Mouse (Mus musculus): Measurements from ENCODE around the gene Adamts2.
A peak's percentile ranks its signal among the peaks of the same experiment; 100 is the strongest.

Adamts2 gene

DNA sequence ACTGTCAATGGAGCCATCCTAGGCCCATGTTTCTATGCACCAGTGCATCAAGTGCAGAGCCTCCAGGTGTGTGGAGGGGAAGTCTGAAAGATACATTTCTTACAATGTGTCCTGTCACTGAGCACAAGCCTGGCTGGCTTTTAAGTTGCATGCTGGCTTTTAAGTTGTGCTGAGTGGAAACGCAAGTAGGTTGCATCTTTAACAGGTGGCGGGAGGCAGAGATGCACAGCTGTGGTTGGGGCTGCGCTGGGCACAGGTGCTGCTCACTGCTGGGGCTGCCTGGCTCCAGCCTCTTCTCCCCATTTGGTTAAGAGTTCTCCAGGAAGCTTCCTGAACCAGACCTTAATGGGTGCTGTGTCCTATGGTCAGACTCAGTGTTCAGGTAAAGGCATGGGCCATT is 21.9 kb downstream of the Adamts2 start:
- no peak for DNase-seq (ENCODE audit: inconsistent ontology term)

DNA sequence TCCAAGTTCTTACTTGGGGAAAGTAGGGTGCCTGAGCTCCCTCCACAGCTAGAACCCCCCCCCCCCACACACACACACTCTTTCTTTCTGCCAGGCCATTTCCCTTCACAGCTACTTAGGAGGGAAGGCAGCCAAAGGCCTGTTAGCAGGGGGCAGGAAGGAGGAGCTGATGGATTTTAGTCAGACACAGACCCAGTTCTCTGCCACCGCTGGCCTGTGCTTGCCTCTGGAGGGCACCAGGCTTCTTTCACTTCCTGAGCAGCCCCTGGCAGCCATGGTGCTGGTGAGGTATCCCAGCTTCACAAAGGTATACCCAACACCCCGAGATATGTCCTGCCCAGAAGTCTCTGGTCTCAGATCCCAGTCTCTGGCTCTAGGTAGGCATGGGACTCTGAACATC is 22.4 kb downstream of the Adamts2 start:
- peak; percentile 43 for DNase-seq (ENCODE audit: inconsistent ontology term)

DNA sequence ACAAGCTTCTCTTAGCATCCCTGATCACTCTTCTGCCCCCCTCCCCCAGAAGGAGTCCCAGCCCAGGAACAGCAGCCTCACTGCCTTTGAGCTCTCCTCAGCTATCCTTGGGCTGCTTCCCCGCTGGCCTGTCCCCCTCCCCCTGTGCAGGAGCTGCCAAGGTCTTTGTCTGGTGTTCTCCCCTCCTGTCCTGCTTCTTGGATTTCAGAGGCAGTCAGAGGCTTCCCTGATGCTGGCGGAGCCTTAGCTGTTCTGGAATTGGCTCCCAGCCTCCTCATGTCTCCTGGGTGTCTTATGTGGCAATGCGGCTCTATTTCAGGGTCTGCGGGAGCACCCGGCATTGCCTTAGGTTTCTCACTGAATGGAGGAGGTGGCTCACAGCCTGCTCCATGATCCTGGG is 22.8 kb downstream of the Adamts2 start:
- DNase-seq (ENCODE audit: inconsistent ontology term): peak; percentile 14

DNA sequence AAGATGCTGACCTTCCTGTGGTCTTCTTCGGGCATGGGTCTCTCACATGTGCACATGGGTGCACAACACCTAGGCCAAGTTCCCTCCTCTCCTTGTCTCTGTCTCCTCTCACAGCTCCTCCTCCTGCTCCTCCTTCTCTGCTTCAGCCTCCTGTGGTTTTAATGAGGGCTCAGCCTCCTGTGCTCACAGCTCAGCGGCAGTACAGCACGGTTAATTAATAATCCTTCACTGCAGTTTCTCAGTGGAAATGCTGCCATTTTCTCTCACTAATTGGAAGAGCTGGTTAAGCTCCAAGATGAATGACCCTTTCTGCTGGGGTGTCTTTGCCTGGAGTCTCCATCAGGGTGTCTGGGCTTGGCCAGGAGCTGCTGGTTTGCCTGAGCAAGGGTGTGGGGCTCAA is 27.0 kb downstream of the Adamts2 start:
- peak; percentile 24 for DNase-seq (ENCODE audit: inconsistent ontology term)

DNA sequence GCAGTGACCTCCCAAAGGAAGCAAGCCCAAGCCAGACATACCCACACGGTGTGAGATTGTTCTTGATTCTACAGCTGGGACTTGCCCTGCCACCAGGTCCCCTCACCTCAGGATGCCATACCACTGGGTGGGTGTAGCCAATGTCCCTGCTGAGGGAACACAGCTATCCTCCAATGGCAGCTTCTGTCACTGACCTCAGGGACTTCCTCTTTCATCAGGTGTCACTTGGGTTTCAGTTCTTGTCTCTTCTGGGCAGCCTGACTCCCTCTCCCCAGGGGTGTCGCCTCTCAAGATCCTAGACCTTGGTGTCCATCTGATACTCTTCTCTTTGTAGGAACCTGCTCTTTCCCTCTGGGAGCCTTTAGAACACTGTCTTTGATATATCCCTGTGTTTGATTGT is 28.6 kb downstream of the Adamts2 start:
- DNase-seq (ENCODE audit: inconsistent ontology term): no peak

DNA sequence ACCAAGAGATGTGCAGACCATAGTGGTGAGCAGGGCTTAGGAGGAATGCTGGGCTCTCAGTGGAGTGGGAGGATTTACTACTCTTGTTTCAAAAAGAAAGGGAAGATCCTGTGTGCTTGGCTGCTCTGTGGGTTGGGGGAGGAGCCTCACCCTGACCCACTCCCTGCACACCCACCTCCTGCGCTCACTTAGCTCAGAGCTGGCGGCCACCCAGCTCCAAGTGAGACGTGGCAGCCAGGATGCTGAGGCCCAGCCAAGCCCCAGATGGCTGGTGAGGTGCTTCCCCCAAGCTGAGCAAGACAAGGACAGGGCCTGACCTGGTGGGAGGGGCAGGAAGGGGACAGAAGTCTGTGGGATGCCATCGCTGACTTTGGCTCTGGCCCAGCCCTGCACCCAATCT is 30.4 kb downstream of the Adamts2 start:
- peak; percentile 88 for DNase-seq (ENCODE audit: inconsistent ontology term)

DNA sequence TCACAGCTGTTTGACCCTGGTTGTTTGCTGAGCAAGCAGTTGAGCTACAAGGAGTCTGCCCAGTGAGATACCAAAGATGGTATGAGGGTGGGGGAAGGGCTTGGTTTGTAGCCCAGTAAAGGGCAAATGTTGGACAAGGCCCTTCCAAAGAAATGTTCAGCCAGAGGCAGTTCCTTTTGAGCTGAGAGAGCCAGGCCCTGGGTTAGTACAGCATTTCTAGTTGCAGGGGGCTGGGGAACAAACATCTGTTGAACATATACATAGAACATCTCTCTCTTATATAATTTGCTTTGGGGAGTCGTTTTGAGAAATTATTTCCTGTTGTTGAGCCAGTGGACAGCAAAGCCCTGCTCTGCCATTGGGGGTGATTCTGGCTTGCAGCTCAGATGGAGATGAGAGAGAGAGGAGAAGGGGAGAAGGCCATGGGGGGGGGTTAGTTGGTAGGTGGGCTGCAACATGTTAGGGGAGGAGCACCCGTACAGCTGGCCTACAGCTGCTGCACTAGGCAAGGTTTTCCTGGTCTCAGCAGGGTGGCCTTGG is 33.2 kb downstream of the Adamts2 start:
- DNase-seq (ENCODE audit: inconsistent ontology term): peak; percentile 10

DNA sequence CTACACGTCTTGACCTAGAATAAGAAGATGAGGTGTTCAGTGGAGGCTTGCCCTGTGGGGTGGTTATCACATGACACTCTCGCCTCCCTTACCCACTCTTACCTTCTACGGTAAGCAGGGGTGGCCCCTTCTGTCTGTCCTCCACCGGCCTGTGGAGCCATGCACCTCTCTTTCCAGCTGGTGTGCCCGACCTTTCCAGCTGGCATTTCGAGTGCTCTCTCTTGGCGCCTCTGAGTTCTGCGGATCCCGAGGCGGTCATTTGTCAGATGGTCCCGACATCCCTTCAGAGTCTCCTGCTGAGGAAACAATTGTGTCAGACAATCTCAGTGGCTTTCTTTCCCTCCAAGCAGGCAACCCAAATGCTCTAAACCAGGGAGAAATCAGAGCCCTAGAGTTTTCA is 35.1 kb downstream of the Adamts2 start:
- DNase-seq (ENCODE audit: inconsistent ontology term): no peak

DNA sequence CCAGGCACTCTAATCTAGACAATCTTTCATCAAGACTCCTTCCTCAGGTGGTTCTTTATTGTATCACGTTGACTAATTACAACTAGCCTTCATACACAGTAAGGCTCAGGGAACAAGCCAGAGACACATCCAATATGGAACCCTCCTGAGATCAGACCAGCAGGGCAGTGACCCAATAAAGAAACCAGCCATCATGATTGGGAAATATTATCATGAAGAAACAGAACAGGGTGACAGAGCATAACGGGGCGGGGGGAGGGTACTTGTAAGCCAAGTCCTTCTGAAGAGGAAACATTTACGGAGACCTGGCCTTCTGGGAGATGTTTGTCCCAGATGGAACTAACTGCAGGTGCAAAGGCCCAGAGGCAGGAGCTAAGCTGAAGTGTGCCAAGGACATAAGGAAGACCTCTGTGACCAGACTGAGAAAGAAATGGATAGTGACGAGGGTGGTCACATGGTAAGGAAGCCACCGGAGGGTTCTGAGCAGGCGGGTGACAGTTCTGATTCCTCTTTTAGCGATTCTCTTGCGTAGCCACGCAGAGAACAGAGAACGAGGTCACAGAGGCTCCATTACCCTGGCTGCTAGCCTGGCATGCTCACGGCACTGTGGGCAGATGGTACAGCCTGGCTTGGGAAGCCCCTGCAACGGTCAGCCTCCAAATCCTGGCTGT is 36.4 kb downstream of the Adamts2 start:
- no peak for DNase-seq (ENCODE audit: inconsistent ontology term)

DNA sequence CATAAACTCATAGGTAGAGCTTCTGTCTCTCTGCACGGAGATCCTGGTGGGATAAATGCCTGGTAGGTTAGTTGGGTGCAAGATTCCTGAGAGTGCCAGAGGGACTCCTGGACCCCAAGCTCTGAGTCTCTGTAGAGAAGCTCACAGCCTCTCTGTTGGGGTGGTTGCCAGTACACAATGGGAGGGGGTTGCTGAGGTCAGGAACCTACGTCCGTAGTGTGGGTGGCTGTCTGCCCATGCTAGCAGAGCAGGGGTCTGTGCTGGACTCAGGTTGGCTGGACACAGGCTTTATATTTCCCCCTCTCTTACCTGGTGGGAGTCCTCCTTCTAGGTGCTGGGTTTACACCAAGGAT is 37.0 kb downstream of the Adamts2 start:
- DNase-seq (ENCODE audit: inconsistent ontology term): no peak

DNA sequence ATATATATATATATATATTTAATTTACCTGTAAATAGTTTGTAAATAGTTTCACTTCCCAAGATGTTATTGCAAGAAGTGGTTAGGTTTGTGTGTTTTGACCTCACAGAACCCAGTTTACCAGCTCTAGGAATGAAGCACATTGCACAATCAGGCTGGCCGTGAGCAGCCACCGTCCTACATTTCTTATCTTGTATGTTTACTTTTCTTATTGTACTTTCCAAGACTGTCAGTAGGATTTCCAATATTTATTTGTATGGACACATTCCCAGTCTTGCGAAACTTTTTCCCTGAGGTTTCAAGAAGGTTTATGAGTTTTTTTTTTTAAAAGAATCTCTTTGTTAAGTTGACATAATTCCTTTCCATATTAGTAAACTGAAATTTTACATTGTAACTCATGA is 40.7 kb downstream of the Adamts2 start:
- DNase-seq (ENCODE audit: inconsistent ontology term): no peak

DNA sequence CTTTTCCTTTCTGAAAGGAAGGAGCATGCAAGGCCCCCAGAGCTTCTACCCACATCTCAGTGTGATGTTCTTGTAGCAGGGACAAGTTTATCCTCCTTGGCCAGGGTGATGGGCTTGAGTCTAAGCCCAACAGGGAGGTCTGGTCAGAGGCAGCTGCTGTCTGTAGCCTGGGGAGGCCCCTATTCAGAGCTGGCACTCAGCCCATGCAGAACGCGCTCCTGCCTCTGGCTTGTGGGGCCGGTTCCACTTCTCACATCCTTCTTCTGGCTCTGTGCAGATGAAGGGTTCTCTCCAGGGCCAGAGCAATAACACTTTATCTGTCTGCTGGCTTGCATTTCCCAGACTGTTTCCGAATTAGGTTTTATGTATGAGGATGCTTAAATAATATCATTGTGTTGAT is 44.3 kb downstream of the Adamts2 start:
- DNase-seq (ENCODE audit: inconsistent ontology term): no peak

DNA sequence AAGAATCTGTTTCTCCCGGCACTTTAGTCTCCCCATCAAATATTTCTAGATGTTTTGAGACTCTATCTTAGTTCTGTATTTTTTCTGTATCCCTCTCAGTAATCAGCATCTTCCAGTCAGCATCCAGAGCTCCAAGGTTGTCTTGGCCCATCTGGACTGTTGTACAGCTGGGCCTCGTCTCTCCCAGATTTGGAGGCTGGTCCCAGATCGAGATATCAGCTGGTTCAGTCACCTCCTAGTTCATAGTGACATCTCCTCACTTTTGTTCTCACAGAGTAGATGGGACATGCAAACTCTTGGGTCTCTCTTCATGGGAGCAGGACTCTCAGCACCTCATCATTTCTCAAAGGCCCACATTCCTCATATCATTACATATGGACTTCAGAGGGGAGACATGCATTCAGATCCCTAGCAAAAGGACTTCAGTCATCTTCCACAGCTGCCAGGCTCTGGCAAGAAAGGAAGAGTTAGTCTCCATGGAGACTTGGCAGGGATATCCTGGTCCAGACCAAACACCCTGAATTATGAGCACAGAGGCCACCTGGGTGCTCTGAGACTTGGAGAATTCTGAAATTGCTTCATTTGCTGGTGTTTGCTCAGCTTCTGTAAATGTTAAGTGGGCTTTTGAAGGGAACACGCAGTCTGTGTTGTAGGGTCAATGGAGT is 46.4 kb downstream of the Adamts2 start:
- no peak for DNase-seq (ENCODE audit: inconsistent ontology term)

DNA sequence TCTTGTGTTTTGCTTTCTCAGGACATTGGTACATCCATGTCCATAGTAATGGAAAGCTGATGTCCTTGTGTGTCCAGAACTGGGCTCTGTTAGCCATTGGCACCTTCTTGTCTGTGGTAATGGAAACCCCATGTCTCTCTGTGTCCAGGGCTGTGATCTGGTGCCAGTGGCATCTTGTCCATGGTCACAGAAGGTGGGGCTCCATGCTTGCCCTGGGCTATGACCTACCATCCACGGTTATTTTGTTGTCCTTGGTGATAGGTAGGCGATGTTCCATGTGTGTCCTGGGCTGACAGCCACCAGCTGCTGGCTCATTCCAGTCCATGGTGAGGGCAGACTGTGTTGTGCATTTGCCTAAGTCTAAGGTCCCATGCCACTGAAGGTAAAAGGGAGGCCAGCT is 48.2 kb downstream of the Adamts2 start:
- no peak for DNase-seq (ENCODE audit: inconsistent ontology term)

DNA sequence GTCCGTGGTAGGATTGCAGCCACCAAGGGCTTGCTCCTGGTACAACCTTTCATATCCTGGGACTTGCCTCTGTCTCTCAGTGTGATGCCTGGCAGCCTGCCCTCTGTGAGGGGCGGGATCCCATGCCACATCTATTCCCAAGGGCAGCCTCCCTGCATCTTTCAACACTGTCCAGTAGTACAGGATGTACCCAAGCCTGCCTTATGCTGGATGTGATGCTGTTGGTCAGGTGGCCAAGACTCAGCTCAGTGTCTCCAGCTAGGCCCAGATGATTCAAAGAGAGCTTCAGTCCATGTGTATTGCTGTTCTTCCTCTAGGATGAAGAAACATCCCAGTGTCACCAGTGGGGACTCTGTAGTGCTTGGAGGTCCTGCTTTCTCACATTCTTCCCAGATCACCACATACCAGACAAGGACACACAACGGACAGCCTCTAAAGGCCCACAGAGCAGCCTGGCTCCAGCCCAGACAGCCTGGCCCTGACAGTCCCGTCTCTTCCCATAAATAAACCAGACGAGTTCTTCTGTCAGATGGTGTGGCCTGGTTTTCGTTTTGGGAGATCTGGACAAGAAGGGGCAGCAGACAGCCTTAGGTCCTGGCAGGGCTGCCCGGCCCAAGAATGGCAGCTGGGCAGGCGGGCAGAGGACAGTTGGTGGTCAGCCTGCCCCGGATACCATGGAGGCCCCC is 52.0 kb downstream of the Adamts2 start:
- no peak for DNase-seq (ENCODE audit: inconsistent ontology term)

DNA sequence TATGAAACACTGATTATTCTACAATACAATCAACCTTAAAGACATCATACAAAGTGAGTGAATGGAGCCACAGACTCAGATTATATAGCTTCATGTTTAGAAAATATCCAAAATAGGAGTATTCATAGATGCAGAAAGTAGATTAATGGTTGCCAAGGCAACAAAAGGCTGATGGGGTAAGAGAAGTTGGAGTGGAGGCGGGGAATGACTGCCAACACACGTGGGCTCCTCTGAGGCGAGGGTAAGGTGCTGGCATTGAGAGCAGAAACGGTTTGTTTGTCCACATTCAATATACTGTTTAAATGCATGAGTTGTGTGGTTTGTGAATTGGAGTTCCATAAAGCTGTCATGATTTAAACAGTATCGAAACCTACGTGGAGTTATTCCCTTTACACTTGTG is 56.9 kb downstream of the Adamts2 start:
- no peak for DNase-seq (ENCODE audit: inconsistent ontology term)

DNA sequence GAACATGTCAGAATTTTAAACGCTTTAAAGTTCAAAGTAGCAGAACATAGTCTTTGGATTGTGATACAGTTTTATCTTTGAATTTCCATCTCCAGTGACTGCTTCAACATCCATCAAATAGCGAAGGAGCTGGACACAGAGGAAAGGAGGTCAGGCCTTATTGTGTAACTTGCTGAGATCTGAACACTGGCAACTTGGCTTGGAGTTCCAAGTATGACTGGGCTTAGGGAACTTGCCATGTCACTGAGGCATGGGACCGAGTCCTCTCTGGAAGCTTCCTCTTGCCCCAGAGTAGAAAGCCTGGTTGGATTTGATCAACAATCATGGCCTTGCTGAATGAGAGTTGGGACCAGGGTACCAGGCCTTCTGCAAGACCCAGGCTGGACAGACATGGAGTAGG is 60.3 kb downstream of the Adamts2 start:
- no peak for DNase-seq (ENCODE audit: inconsistent ontology term)

DNA sequence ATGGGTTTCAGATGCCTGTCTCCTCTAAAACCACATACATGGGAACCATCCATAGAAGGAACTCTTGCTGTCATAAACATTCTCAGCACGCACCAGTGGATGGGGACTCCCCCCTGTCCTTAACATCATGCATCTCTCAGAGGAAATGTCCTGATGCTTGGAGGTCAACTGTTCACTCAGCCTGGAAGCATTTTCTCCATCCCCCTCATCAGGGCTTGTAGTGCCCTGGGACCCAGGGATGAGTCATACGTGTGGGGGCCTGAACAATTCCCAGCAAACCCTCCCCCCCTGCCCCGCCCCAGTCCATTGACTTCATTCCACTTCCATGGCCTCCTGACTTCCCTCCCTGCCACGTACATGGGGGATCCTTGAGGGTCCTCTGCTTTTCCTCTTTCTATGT is 62.9 kb downstream of the Adamts2 start:
- DNase-seq (ENCODE audit: inconsistent ontology term): peak; percentile 61

DNA sequence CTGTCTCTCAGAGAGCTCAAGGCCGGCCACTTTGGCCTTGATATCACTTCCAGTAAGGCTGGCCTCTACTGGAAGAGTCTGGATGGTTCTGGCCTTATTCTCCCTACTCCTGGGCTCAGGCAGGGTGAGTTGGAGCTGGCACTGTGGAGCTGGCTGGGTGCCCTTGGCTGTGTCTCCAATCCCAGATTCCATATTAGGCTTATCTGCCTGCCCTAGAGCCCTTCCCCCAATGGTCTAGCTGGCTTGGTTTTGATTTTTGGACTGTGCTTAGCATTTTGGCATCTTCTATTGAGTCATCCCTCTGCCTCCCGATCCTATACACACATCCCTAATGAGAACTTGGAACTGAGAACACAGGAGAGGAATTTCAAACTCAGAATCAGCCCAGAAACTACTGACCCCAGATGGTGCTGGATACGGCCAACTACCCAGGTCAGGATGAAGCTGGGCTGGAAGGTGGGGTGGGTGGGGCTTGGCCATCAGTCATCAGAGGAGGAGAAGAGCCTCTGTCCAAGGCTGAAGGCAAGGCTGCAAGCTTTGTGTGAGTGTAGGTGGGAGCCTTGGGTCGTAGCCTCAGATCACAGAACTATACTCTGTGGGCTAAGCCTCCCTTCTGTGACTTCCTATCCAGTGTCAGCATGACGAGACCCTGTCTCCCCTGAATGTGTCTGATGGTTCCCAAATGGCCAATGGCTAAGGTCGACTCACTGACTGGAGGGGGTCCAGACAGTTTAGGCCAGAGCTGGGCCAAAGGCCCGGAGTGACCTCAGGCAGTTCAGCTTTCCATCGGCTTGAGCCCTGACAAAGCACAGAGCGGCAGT is 67.9 kb downstream of the Adamts2 start:
- DNase-seq (ENCODE audit: inconsistent ontology term): peak; percentile 97

DNA sequence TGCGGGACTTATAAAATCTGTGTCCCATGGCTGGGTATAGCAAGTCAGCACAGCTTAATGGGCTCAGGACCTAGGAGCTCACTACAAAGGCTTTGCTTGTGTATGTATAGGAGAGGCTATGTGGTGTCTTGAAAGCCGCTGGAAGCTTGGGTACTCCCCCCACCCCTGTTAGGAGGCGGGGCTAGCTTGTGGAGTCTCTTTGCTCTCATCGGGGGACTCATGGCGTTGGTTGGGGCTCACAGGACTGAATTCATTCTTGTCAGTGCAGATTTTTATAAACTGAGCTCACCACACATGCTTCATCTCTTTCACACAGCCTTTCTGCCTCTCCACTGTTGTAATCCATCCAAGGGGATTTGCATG is 68.5 kb downstream of the Adamts2 start:
- peak; percentile 66 for DNase-seq (ENCODE audit: inconsistent ontology term)

DNA sequence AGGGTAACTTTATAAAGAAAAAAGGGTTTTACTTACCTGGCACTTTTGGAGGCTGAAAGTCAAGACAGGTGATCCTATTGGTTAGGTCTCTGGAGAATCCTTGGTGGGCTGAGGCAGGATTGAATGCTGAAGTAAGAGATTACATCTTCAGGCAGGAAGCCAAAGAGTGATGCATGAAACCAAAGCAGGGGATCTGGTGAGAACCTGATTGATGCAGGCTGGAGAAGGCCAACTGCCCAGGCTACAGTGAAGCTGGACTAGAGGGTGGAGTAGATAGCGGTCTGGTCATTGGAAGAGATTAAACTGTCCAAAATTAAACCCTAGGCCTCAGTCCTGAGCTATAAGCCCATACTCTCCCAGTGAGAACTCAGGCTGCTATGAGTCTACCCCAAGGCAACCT is 69.0 kb downstream of the Adamts2 start:
- no peak for DNase-seq (ENCODE audit: inconsistent ontology term)

DNA sequence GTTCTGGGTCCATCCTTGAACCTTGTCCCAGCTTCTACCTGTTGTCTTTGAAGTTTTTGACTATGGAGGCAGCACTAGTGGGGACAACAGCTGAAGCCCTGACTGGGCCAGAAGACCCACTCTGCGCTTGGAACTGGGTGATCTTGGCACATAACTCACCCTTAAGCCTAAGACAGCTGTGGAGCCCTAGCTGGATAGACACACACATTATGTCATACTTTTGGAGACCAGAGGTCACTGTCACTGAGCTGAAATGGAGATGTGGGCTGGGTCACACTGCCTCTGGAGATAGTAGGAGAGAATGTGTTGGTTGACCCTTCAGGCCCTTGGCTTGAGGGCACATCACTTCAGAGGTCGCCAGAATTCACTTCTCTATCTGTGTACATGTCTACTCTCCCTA is 69.5 kb downstream of the Adamts2 start:
- DNase-seq (ENCODE audit: inconsistent ontology term): no peak

Measured in Muller cell, postnatal 12 days (primary cell).